Mouse (Mus musculus): ENCODE measurements at regions not wholly inside any gene's neighbourhood (a gene's known extent, or its start where the extent isn't known, plus 50 kb on each side); places are given as distances from the start of the nearest gene placed in this dataset.

DNA sequence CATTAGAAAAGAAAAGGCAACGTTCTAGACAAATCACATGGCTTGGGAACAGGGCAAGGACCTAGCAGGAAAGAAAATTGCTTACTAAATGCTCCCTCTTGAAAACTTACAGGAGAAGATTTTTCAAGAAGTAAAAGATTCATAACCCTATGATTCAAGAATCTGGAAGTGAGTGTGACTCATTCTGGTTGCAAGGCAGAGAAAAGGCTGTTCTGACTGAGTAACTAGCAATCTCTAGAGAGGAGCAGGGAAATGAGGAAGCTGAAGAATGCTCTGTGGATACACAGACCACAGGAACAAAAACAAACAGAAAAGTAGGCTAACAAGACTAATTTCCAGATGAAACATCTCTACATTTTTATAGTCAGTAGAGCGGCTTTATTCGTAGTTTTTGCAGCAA lies 92.1 kb upstream of the Agr3 start:
- TF ChIP-seq CTCF (IDR thresholded peaks at IDR 0.05; ENCODE audit: borderline replicate concordance, insufficient read depth, low read depth, low read length) (no peak), POLR2A (IDR thresholded peaks at IDR 0.05; ENCODE audit: borderline replicate concordance, insufficient read depth, low read length) (no peak)

Data from cerebellum, adult 2 months (tissue).